Comparison of ENCODE assay signal across 17 mouse cellular contexts in genomic region chr13:98454224-98454967, GRCm38 (mm10).
"Had no signal": no experiment of that assay in that cellular context is flagged by ENCODE, and none has a peak within 500 bp of the region (broad histone marks: within the 10 kb centered on the region; RNA-seq: fewer than 3 reads in every experiment).

No protein-coding gene starts in this region.

- H3K9me3 ChIP-seq: liver, embryonic 13.5 days; stomach, embryonic 15.5 days had no signal

- H3K27me3 ChIP-seq: liver, embryonic 13.5 days; midbrain, embryonic 12.5 days; neural tube, embryonic 13.5 days; stomach, embryonic 15.5 days had no signal

- DNase-seq: kidney, adult 8-10 months; layer of hippocampus, postnatal 36 days; liver, embryonic 13.5 days; lung, adult 2 months; lung, postnatal 14 days; lung, postnatal 4 days; retina, postnatal 1 day; right cerebral cortex, postnatal 25 days; spleen, adult 18-20 months; thymus, postnatal 25 days had no signal

- H3K27ac ChIP-seq: left cerebral cortex, adult 2 months; liver, embryonic 13.5 days; midbrain, embryonic 12.5 days; neural tube, embryonic 13.5 days; stomach, embryonic 15.5 days had no signal

- H3K4me3 ChIP-seq: left cerebral cortex, adult 2 months; liver, embryonic 13.5 days; midbrain, embryonic 12.5 days; myocyte; neural tube, embryonic 13.5 days; stomach, embryonic 15.5 days had no signal

- H3K4me1 ChIP-seq: liver, embryonic 13.5 days; midbrain, embryonic 12.5 days; neural tube, embryonic 13.5 days; stomach, embryonic 15.5 days had no signal

- H3K4me2 ChIP-seq: liver, embryonic 13.5 days; midbrain, embryonic 12.5 days; neural tube, embryonic 13.5 days; stomach, embryonic 15.5 days had no signal

- H3K36me3 ChIP-seq: liver, embryonic 13.5 days; midbrain, embryonic 12.5 days; neural tube, embryonic 13.5 days; stomach, embryonic 15.5 days had no signal

- ATAC-seq: intestine, postnatal 0 days; midbrain, embryonic 16.5 days had no signal

- H3K9ac ChIP-seq: liver, embryonic 13.5 days; midbrain, embryonic 12.5 days; neural tube, embryonic 13.5 days; stomach, embryonic 15.5 days had no signal
